Mouse (Mus musculus) forebrain, embryonic 13.5 days (tissue): ENCODE results near the gene Nanog. TPM values are rescaled to one million over a fixed set of nuclear protein-coding genes. Genes with fewer than 3 reads are reported as not detected.

Experiments used
- polyA plus RNA-seq: library from polyadenylated mRNA; unstranded; fragments of >200 nt; fragmentation: Nextera tagmentation; extraction: Ambion mirVana; gene quantifications from 2 replicates; pipeline ENCODE4 v1.2.1, GENCODE M21; 2015

Gene Nanog
- polyA plus RNA-seq, 1 experiment from 2014 or later, result 0.23 TPM

Other genes with a start within 250 kb of the Nanog start
- 81.1 and 81.7 TPM in 2 replicates for gene Rimklb, start 208.7 kb upstream of the Nanog start, polyA plus RNA-seq
- 1.0 and 1.2 TPM in 2 replicates for gene Mfap5, start 201.6 kb upstream of the Nanog start, polyA plus RNA-seq
- 0.12 and 0.21 TPM in 2 replicates for gene Aicda, start 153.7 kb upstream of the Nanog start, polyA plus RNA-seq
- gene Apobec1, start 105.0 kb upstream of the Nanog start, polyA plus RNA-seq, result 2.9 and 3.8 TPM in 2 replicates
- not detected in 2 replicates for gene Gdf3, start 97.4 kb upstream of the Nanog start, polyA plus RNA-seq
- not detected in 2 replicates for gene Dppa3, start 81.1 kb upstream of the Nanog start, polyA plus RNA-seq
- 9.3 and 12.5 TPM in 2 replicates for gene Slc2a3, start 94.2 kb downstream of the Nanog start, polyA plus RNA-seq
- gene Foxj2, start 112.4 kb downstream of the Nanog start, polyA plus RNA-seq, result 4.4 and 4.5 TPM in 2 replicates
- 0.58 and 0.89 TPM in 2 replicates for gene C3ar1, start 148.7 kb downstream of the Nanog start, polyA plus RNA-seq
- gene Necap1, start 167.0 kb downstream of the Nanog start, polyA plus RNA-seq, result 85.5 and 86.7 TPM in 2 replicates
- gene Clec4a1, start 214.4 kb downstream of the Nanog start, polyA plus RNA-seq, result 0.52 and 0.55 TPM in 2 replicates
- gene Clec4a3, start 245.0 kb downstream of the Nanog start, polyA plus RNA-seq, result 0.58 TPM in 1 of 2 replicates, not detected in the other